Mouse (Mus musculus) right cerebral cortex, postnatal 4 days (tissue): ENCODE data around the gene Lrrk1.

ENCODE experiments used
- DNase-seq: peaks from one replicate; pipeline ENCODE4 v3.0.0-alpha.2; 2022

Gene Lrrk1

GRCm38 (mm10) chr7:66249020-66249419 lies 139.1 kb downstream of the Lrrk1 start:
- DNase-seq = no peak

DNA sequence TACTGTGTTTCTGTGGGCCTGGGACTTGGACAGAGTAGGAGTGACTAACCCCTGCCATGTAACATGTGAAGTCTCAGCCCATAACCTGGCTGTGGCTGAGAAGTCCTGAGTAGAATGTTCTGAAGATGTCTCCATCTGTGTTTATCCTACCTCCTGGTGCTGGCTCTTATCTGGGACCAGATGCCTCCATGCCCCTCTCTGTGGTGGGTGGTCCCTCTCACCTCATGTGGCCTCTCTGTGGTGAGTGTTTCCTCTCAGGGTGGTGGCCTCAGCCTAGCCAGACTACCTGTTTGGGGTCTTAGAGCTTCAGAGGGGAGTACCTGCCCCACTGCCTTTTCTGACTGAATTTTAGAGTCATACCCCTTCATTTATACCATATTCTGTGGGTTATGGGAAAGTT lies 139.9 kb downstream of the Lrrk1 start:
- DNase-seq = no peak

- peak; percentile 67 for DNase-seq
Observed at GRCm38 (mm10) chr7:66247274-66248021, 140.7 kb downstream of the Lrrk1 start.

DNA sequence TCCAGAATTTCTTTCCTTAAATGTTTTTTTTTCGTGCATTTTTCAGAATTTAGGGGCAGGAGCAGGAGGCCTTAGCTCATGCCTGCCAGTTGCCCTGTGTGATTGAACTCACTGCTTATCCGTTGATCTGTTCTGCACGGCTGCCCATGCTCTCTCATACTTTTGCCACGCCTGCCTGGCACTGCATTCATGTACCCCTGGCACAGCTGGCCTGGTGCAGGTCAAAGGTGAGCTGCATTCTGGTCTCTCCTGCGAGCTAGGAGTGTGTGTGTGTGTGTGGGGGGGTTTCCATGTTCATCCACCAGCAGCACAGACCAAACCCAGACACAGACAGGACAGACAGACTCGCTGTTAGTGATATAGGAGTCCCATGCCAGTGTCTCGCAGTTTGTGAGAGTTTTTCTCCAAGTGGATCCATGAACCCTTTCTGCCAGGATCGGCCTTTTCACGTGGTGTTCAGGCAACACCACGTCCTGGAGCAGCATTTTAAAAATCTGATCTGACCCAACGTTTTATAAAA lies 141.4 kb downstream of the Lrrk1 start:
- DNase-seq = no peak

DNA sequence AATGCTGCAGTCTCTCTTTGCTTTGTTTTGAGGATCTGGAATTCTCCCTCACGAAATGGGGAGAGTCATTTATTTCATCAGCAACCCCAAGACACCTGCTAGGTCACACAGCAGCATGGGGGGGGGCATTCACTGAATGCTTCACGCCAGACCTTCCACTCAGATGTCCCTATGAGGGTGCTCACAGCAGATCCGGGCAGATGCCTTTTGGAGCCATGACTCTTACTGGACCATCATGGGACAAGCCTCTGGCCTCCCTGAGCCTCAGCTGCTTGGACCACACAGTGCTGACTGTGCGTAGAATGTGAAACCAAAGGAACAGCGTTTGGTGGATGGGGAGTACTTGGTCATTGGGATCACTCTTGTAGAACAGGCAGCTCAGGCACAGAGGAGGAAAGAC lies 142.5 kb downstream of the Lrrk1 start:
- DNase-seq = no peak

GRCm38 (mm10) chr7:66243766-66244325 lies 144.3 kb downstream of the Lrrk1 start:
- no peak for DNase-seq

GRCm38 (mm10) chr7:66241855-66242412 lies 146.2 kb downstream of the Lrrk1 start:
- DNase-seq = no peak

DNA sequence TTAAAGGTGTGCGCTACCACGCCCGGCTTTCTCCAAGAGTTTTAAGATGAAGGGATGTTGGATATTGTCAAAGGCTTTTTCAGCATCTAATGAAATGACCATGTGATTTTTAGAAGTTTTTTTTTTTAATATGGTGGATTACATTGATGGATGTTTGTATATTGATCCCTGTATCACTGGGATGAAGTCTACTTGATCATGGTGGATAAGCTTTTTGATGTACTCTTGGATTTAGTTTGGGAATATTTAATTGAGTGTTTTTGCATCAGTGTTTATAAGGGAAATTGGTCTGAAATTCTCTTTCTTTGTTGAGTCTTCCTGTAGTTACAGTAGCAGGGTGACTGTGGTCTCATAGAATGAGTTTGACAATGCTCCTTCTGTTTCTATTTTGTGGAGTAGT lies 150.0 kb downstream of the Lrrk1 start:
- no peak for DNase-seq

- no peak for DNase-seq
Observed at GRCm38 (mm10) chr7:66233947-66234516, 154.1 kb downstream of the Lrrk1 start.

DNA sequence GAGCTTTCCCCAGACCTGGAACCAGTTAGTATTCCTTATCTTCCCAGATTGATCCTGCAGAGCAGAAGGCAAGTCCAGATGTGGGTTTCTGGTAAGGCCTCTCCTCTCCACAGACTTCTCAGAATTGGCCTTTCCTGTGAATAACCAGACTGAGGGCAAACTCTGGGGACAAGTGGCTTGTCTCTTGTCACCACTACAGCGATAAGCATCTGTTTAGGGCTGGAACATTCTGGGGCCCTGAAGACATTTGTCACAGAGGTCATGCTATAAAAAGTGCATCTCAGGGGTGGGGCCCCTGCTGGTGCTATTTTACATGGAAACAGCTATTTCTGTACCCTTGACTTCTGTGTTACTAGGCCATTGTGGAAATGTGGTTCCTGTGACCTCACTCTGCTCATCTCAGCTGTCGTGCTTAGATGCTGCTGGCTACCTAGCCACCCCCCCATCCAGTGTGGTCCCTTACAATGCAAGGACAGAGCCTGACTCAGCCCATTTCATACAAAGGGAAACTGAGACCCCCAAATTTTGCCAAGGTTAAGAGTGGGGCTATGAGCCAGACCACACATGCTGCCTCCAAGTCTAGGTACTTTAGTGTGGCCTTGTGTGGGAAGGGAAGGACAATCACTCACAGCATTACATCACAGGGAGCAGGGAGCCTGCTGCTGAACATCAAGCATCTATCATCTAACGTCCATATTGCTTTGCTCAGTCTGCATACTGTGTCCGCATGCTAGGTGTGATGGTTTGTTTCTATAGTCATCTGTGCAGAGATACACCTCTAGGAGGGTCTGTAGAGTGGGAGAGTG lies 154.8 kb downstream of the Lrrk1 start:
- DNase-seq = no peak

DNA sequence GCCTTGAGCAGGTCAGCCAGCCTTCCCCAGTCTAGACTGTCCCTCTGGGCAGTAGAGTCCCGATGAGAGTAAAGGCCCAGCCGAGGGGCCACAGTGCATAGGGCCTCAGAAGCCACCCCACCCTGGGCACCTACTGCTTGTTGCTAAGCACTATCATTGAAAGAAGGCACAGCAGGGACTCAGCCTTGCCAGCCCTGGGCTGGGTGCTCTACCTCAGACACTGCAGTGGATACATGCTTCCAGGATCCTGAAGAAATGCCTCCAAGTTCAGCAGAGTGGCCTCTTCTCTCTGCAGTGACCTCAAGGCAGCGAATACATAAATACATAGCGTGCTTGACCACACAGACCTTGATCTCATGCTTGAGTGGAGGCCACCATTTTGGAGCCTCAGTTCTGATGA lies 156.3 kb downstream of the Lrrk1 start:
- DNase-seq = no peak

- DNase-seq = no peak
Observed at GRCm38 (mm10) chr7:66230638-66231550, 157.3 kb downstream of the Lrrk1 start.

DNA sequence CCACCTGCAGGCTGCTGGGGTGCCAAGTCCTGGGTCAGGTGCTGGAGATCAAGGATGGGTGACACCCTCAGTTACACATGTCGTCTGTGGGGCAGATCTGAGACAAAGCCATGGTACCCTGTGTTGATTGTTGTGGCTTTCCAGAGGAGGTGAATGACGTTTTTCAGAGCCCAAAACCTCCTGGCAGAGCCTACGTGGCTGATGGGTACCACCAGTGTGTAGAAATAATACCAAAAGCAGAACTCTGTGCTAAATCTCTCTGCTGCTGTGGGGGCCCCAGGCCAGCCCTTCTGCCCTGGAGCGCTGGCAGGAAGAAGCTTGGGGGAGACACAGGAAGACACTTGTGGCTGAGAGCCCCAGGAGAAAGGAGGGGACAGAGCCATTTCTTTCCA lies 157.9 kb downstream of the Lrrk1 start:
- no peak for DNase-seq

GRCm38 (mm10) chr7:66229433-66229832 lies 158.7 kb downstream of the Lrrk1 start:
- no peak for DNase-seq

GRCm38 (mm10) chr7:66228610-66228920 lies 159.6 kb downstream of the Lrrk1 start:
- DNase-seq = no peak

DNA sequence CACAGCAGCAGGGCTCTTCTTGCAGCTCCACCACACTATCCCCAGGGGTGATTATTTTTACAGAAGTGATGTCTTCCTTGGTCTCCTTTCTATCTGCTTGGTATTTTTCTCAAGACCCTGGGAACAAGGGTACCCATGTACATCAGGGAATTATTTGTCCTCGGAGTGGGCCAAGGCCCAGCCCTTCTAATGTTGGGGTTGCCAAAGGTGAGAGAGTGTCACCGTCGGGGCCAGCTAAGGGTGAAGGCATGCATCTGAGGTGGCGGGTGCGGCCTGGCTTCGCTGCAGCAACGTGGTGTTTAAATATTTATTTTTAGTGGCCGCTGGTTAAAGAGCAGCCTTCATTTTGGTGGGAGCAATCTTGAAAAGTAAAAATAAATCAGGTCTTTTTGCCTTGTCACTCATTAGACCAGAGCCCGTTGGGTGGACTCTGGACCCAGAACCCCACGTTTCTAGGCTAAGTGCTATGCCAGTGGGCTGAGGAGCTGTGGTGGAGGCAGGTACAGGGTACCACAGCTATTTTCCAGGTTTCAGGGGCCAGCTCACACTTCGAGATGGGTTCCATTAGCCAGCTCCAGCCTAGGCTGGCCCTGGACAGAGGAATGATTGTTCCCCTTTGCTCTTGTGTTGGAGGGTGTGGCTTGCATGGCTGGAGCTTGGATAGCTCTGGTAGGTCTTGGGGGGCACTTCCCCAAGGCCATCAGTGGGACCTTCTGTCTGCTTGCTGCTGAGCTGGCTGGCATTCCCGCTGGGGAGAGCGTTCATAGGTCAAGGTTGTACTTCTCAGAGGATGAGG lies 160.1 kb downstream of the Lrrk1 start:
- DNase-seq = no peak

- DNase-seq = no peak
Observed at GRCm38 (mm10) chr7:66225881-66226280, 162.3 kb downstream of the Lrrk1 start.

DNA sequence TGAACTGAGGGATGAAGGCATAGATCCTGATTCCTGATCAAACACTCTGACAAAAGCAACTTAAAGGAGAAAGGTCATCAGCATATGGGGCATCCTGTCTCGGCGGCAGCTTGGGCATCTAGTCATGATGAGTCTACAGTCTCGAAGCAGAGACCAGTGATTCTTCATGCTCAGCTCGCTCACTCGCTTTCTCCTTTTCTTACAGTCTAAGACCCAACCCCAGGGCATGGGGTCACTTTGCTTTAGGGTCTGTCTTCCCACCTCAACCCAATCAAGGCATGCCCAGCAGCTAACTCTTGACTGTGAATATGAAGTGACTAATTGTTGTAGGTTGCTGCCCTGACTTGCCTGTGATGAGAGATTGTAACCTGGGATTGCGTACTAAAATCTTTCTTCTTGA lies 163.6 kb downstream of the Lrrk1 start:
- no peak for DNase-seq

DNA sequence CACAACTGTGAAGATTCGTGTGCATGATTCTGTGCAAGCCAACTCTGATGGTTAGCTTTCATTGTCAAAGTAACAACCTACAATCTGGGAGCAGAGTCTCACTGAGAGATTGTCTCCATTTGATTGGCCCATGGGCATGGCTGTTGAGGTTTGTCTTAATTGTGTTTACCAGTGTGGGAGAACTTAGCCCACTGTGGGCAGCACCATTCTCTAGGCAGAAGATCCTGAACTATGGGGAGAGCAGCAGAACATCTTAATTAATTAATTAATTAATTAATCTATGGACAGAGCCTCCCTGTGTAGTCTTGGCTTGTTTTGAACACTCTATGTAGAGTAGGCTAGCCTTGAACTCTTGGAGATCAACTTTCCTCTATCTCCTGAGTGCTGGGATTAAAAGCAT lies 164.4 kb downstream of the Lrrk1 start:
- no peak for DNase-seq

GRCm38 (mm10) chr7:66222621-66223091 lies 165.5 kb downstream of the Lrrk1 start:
- no peak for DNase-seq

DNA sequence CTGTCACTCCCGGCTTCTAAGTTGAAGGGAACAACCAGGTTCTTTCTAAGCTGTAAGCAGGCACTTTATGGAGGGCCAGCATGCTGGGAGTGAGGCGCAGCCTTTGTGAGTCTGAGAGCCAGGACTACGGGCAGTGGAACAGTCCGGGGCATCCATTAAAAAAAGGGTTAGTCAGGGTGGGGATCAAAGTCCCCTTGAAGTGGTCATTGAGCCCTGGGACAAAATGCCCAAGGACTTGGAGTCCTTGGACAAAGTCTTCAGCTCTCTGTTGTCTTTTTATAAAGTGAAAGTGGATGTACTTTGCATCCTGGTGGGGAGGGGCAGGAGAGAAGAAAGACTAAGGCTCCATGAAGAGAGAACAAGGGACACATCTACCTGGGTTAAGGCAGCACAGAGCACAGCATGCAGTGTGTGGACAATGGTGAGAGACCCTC lies 168.3 kb downstream of the Lrrk1 start:
- no peak for DNase-seq
